Mouse (Mus musculus): ENCODE results near the gene Pitpnc1.

DNA sequence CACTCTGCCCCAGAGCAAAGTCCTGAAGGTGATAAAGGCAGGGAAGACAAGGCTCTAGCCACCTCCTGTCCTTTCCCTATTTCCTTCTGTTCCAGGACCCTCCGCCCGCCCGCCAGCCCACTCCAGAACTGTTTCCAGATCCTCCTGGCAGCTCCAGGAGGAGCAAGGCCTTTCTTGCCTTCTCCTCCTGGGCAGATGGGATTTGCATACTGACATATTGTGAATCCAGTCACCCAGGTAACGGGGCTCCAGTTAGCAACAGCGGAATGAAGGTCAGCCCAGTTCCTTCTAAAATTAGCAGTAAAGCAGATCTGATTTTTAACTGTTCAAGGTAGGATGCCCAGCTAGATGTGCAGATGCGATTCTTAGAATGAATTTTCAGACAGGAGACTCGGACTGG is 114.3 kb downstream of the Pitpnc1 start:
- TF ChIP-seq POLR2A (IDR thresholded peaks at IDR 0.05; ENCODE audit: insufficient read depth, low read depth, low read length) (no peak), CTCF (IDR thresholded peaks at IDR 0.05; ENCODE audit: insufficient read depth, low read depth, low read length) (no peak)
